Mouse (Mus musculus) CH12.LX (cell line): ENCODE results near the gene Fgfr3. TPM values are rescaled to one million over a fixed set of nuclear protein-coding genes. Genes with fewer than 3 reads are reported as not detected.

Experiments
- DNase-seq: peaks from one replicate; pipeline ENCODE4 v3.0.0-alpha.2; 2013; ENCODE audit errors: extremely low read depth
- H3K27ac ChIP-seq: 2 replicates; pipeline ENCODE4 v1.5.1; 2012; ENCODE audit warnings: low read depth, mild to moderate bottlenecking, control low read depth, moderate library complexity; ENCODE audit not compliant: insufficient read depth
- H3K27me3 ChIP-seq: replicated peaks from 2 replicates; pipeline ENCODE3; 2012; ENCODE audit warnings: inconsistent platforms
- H3K36me3 ChIP-seq, 2 experiments: replicated peaks in 1 of 2; 2 replicates each; pipeline versions ENCODE3 to v1.6.1; 2012; ENCODE audit warnings: inconsistent platforms in 1 of 2, low read length in 1 of 2, mild to moderate bottlenecking in 1 of 2, mixed read lengths in 1 of 2, moderate library complexity in 1 of 2; ENCODE audit not compliant: control insufficient read depth in 1 of 2, insufficient read depth in 1 of 2
- H3K4me1 ChIP-seq, 2 experiments: 2 replicates each; pipeline ENCODE4 v1.6.1; 2012; ENCODE audit warnings: inconsistent platforms in 1 of 2, moderate library complexity in 1 of 2; ENCODE audit not compliant: insufficient read depth in 2 of 2, control insufficient read depth in 1 of 2
- H3K4me2 ChIP-seq: 2 replicates; pipeline ENCODE4 v1.6.1; 2012; ENCODE audit warnings: low read depth, mild to moderate bottlenecking, control low read depth; ENCODE audit not compliant: poor library complexity, insufficient read depth, severe bottlenecking
- H3K4me3 ChIP-seq, 3 experiments: fragments of 150-350 bp in 1 of 3; sonication (generic) in 1 of 3; replicated peaks in 1 of 3; 2 replicates each; pipeline versions ENCODE3 to v1.5.1; 2011 to 2012; ENCODE audit warnings: low read depth in 2 of 3, low read length in 2 of 3, mild to moderate bottlenecking in 2 of 3, moderate library complexity in 2 of 3, control low read depth in 1 of 3, improper control_type of control experiment in 1 of 3, inconsistent platforms in 1 of 3, mixed read lengths in 1 of 3; ENCODE audit not compliant: poor library complexity in 1 of 3
- H3K79me2 ChIP-seq: replicated peaks from 2 replicates; pipeline ENCODE4 v1.6.1; 2012; ENCODE audit warnings: mild to moderate bottlenecking, moderate library complexity; ENCODE audit not compliant: control insufficient read depth, poor library complexity, insufficient read depth, severe bottlenecking; ENCODE audit errors: extremely low read depth
- H3K9ac ChIP-seq: 2 replicates; pipeline ENCODE4 v1.6.1; 2012; ENCODE audit warnings: low read depth, mild to moderate bottlenecking, control low read depth, moderate library complexity; ENCODE audit not compliant: insufficient read depth
- H3K9me3 ChIP-seq: replicated peaks from 2 replicates; pipeline ENCODE3; 2012; ENCODE audit warnings: low read length, inconsistent platforms, mixed read lengths
- CHD1 ChIP-seq: IDR thresholded peaks from 2 replicates; pipeline ENCODE4 v1.6.1; 2012; ENCODE audit warnings: low read depth, low read length, improper control_type of control experiment, inconsistent platforms
- CHD2 ChIP-seq: IDR thresholded peaks from 2 replicates; pipeline ENCODE4 v1.6.1; 2011; ENCODE audit warnings: low read length, improper control_type of control experiment
- CTCF ChIP-seq, 2 experiments: IDR thresholded peaks in 1 of 2; conservative IDR thresholded peaks in 1 of 2; 2 replicates each; pipeline ENCODE4 v1.5.1; 2011 to 2012; ENCODE audit warnings: low read depth in 2 of 2, low read length in 2 of 2, improper control_type of control experiment in 1 of 2, inconsistent platforms in 1 of 2, mild to moderate bottlenecking in 1 of 2, moderate library complexity in 1 of 2
- E2F4 ChIP-seq: IDR thresholded peaks from 2 replicates; pipeline ENCODE4 v1.6.1; 2011; ENCODE audit warnings: low read depth, low read length, improper control_type of control experiment; ENCODE audit not compliant: insufficient replicate concordance
- ELF1 ChIP-seq: IDR thresholded peaks from 2 replicates; pipeline ENCODE4 v1.6.1; 2014; ENCODE audit warnings: low read depth, mild to moderate bottlenecking, inconsistent platforms, low read length, improper control_type of control experiment
- JUND ChIP-seq: conservative IDR thresholded peaks from 2 replicates; pipeline ENCODE4 v1.6.1; 2011; ENCODE audit warnings: low read depth, low read length, improper control_type of control experiment
- MAFK ChIP-seq: IDR thresholded peaks from 2 replicates; pipeline ENCODE4 v1.6.1; 2011; ENCODE audit warnings: low read length, improper control_type of control experiment; ENCODE audit not compliant: insufficient replicate concordance
- MAX ChIP-seq: IDR thresholded peaks from 2 replicates; pipeline ENCODE4 v1.6.1; 2011; ENCODE audit warnings: low read length, improper control_type of control experiment
- MYC ChIP-seq: IDR thresholded peaks from 2 replicates; pipeline ENCODE4 v1.6.1; 2011; ENCODE audit warnings: low read depth, mild to moderate bottlenecking, improper control_type of control experiment, low read length
- NELFE ChIP-seq: IDR thresholded peaks from 2 replicates; pipeline ENCODE4 v1.6.1; 2011; ENCODE audit warnings: low read depth, low read length, improper control_type of control experiment
- NRF1 ChIP-seq: IDR thresholded peaks from 2 replicates; pipeline ENCODE4 v1.6.1; 2014; ENCODE audit warnings: low read depth, mild to moderate bottlenecking, inconsistent platforms, low read length, improper control_type of control experiment, moderate library complexity
- PAX5 ChIP-seq: IDR thresholded peaks from 2 replicates; pipeline ENCODE4 v1.6.1; 2012; ENCODE audit warnings: low read length, inconsistent platforms, mixed read lengths
- RAD21 ChIP-seq: IDR thresholded peaks from 2 replicates; pipeline ENCODE4 v1.6.1; 2011; ENCODE audit warnings: low read depth, mild to moderate bottlenecking, low read length, improper control_type of control experiment, moderate library complexity
- SMC3 ChIP-seq: IDR thresholded peaks from 2 replicates; pipeline ENCODE4 v1.6.1; 2011; ENCODE audit warnings: low read depth, low read length, improper control_type of control experiment
- TBP ChIP-seq: conservative IDR thresholded peaks from 2 replicates; pipeline ENCODE4 v1.6.1; 2011; ENCODE audit warnings: low read depth, low read length, improper control_type of control experiment
- TCF12 ChIP-seq: IDR thresholded peaks from 2 replicates; pipeline ENCODE4 v1.6.1; 2014; ENCODE audit warnings: low read depth, mild to moderate bottlenecking, inconsistent platforms, low read length, improper control_type of control experiment
- UBTF ChIP-seq: IDR thresholded peaks from 2 replicates; pipeline ENCODE4 v1.6.1; 2012; ENCODE audit warnings: low read depth, mild to moderate bottlenecking, inconsistent platforms, low read length, improper control_type of control experiment, moderate library complexity
- USF2 ChIP-seq: conservative IDR thresholded peaks from 2 replicates; pipeline ENCODE4 v1.6.1; 2011; ENCODE audit warnings: low read depth, low read length, improper control_type of control experiment
- ZC3H11A ChIP-seq: IDR thresholded peaks from 2 replicates; pipeline ENCODE4 v1.6.1; 2012; ENCODE audit warnings: low read depth, mild to moderate bottlenecking, inconsistent platforms, low read length, improper control_type of control experiment
- dilution Hi-C: fragments of 300-500 bp; cut with MboI; formaldehyde crosslinking; loops from 2 replicates; pipeline ENCODE4 v1.14.3; 2020; ENCODE audit warnings: low sequenced_read_pairs; ENCODE audit not compliant: extremely low pct_unique_long_range_greater_than_20kb, extremely low pct_ligation_motif_present
- in situ Hi-C: fragments of 300-500 bp; cut with MboI; formaldehyde crosslinking; loops from 3 replicates; pipeline ENCODE4 v1.14.3; 2019; ENCODE audit warnings: low sequenced_read_pairs, low pct_ligation_motif_present, low pct_unique_long_range_greater_than_20kb, mixed read lengths
- polyA plus RNA-seq: library from polyadenylated mRNA; unstranded; fragments of >175 nt; gene quantifications from 2 replicates; pipeline ENCODE4 v1.2.1, GENCODE M21; 2012; ENCODE audit warnings: low read depth; ENCODE audit not compliant: insufficient read length
- total RNA-seq, 2 experiments: library from RNA; depleted of rRNA; stranded (reverse); fragments of 300-350 nt in 1 of 2; fragments of >200 nt in 1 of 2; gene quantifications; 2 replicates each; pipeline ENCODE4 v1.2.3; 2012 to 2014

The Fgfr3 gene
- total and polyA plus RNA-seq, 3 experiments = 0.19 to 0.76 (median 0.23) TPM

DNA sequence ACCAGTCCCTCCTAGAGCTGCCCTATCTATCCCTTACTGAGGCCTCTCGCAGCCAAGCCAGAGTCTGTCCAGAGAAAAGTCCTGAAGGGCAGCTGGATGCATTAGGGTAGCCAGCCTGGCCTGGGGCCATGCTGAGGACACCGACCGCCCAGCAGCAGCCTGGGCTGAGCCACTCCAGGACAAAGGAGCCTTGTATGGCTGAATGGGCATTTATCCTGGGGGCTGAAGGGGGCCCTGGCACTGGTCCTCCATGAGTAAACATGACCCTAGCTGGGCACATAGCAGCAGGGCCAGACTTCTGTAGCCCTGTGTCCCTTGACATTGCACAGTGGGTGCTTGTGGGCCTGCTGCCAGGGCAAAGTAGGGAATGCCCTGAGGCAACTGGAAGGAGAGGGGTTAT lies 47.0 kb upstream of the Fgfr3 start:
- H3K4me1 ChIP-seq = no peaks in the 10 kb centered on the region
- DNase-seq = no peak
- dilution Hi-C loops = no loop called here
- TF ChIP-seq JUND (no peak), CHD2 (no peak), ZC3H11A (no peak), NELFE (no peak), PAX5 (no peak), MAX (no peak), CHD1 (no peak)
- TF ChIP-seq, all 38 proteins: peak for 0
- Histone ChIP-seq H3K36me3 (peaks cover 35 to 55% of the 10 kb centered on the region in 2 experiments), H3K9me3 (no peaks in the 10 kb centered on the region), H3K4me3 (no peak overlapping the region), H3K4me2 (no peak overlapping the region), H3K79me2 (no peaks in the 10 kb centered on the region; the same call in 1 of the 2 replicates), H3K9ac (no peak overlapping the region), H3K27me3 (no peaks in the 10 kb centered on the region), H3K27ac (no peak overlapping the region)
- in situ Hi-C loops = no loop called here

DNA sequence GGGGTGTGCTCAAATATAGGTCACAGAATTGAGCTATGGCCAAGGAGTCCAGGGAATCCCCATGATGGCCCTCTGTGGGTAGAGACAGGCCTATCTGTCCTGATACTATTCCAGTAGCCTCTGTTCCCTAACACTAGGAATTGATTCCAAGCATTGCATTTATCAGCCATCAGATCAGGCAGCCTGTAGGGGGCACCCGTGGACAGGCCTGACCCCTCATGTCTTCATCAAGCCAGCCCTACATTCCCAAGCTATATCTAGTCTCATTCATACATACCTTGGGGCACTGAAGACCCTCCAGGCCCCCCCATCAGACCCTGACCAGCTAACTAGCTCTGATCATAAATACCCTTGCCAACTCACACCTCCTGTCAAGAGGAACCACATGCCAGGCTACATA lies 45.5 kb upstream of the Fgfr3 start:
- DNase-seq = peak; percentile 49
- no peak overlapping the region for H3K4me3 ChIP-seq
- peaks cover 0 to 3% of the 10 kb centered on the region in 2 experiments; a peak in 2 of 4 replicates for H3K4me1 ChIP-seq
- no peak overlapping the region for H3K27ac ChIP-seq
- no peaks in the 10 kb centered on the region for H3K27me3 ChIP-seq
- no peaks in the 10 kb centered on the region; the same call in 1 of the 2 replicates for H3K79me2 ChIP-seq
- H3K4me2 ChIP-seq = no peak overlapping the region
- TF ChIP-seq TBP = no peak
- TF ChIP-seq SMC3 = peak; percentile 54
- TF ChIP-seq ZC3H11A = no peak
- TF ChIP-seq MYC = no peak
- TF ChIP-seq NRF1 = no peak
- no peak for TF ChIP-seq E2F4
- TF ChIP-seq RAD21 = peak; percentile 64
- TF ChIP-seq ELF1 = no peak
- TF ChIP-seq CTCF (conservative IDR thresholded peaks at IDR 0.05 in 1 of 2, IDR thresholded peaks at IDR 0.05 in 1 of 2; ENCODE audit: low read depth in 2 of 2, low read length in 2 of 2) = peak; percentile 65 to 75
- TF ChIP-seq UBTF = no peak
- no peak for TF ChIP-seq TCF12
- TF ChIP-seq MAFK = no peak
- no peak for TF ChIP-seq USF2
- dilution Hi-C loops (no loop called here), in situ Hi-C loops (no loop called here)
- no peak overlapping the region for H3K9ac ChIP-seq
- peaks cover 22 to 40% of the 10 kb centered on the region in 2 experiments for H3K36me3 ChIP-seq
- H3K9me3 ChIP-seq = no peaks in the 10 kb centered on the region
